Mouse (Mus musculus) G1E (cell line): ENCODE measurements at regions not wholly inside any gene's neighbourhood (a gene's known extent, or its start where the extent isn't known, plus 50 kb on each side); places are given as distances from the start of the nearest gene placed in this dataset.

ENCODE experiments used
- CTCF ChIP-seq: IDR thresholded peaks from 2 replicates; pipeline ENCODE4 v1.5.1; 2012; ENCODE audit warnings: low read depth, low read length, inconsistent platforms, mixed read lengths
- GATA1 ChIP-seq: IDR thresholded peaks from 2 replicates; pipeline ENCODE4 v1.6.1; 2012; ENCODE audit warnings: borderline replicate concordance, low read length, inconsistent platforms, mixed read lengths

DNA sequence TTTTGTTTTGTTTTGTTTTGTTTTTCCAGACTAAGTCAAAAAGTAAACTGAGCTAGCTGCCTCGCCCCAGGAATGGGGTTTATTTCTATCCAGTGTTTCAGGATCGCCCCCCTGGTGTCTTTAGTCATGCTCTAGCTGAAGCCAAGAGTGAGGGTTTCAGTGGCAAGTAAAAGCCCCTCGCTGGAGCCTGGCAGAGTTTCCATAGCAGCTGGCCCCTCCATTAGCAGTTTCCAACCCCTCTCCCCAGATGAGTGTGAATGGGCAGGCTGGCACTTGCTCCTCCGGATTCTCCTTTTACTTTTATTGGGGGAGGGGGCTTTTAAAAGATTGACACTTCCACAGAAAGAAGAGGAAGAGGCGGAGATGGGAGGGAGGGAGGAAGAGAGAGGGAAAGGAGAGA lies 68.0 kb upstream of the Klf7 start:
- no peak for TF ChIP-seq CTCF
- TF ChIP-seq GATA1: no peak
